Mouse (Mus musculus) neural tube, embryonic 12.5 days (tissue): ENCODE measurements around the gene Tet1. TPM values are rescaled to one million over a fixed set of nuclear protein-coding genes. Genes with fewer than 3 reads are reported as not detected.

Source experiments
- ATAC-seq: fragments of 200-750 bp; cut with Nextera tagmentation; 2 replicates; pipeline ENCODE4 v1.8.0; 2017; ENCODE audit warnings: low read depth, mild to moderate bottlenecking, moderate TSS enrichment, moderate library complexity; ENCODE audit not compliant: low FRiP score
- H3K27ac ChIP-seq: fragments of 300-500 bp; sonication (generic); 2 replicates; pipeline ENCODE4 v1.5.1; 2016
- H3K27me3 ChIP-seq: fragments of 300-500 bp; sonication (generic); replicated peaks from 2 replicates; pipeline ENCODE4 v1.6.1; 2016; ENCODE audit warnings: mild to moderate bottlenecking
- H3K36me3 ChIP-seq: fragments of 300-500 bp; sonication (generic); 2 replicates; pipeline ENCODE4 v1.6.1; 2016; ENCODE audit warnings: mild to moderate bottlenecking
- H3K4me1 ChIP-seq: fragments of 300-500 bp; sonication (generic); 2 replicates; pipeline ENCODE4 v1.6.1; 2016
- H3K4me2 ChIP-seq: fragments of 300-500 bp; sonication (generic); replicated peaks from 2 replicates; pipeline ENCODE4 v1.6.1; 2016; ENCODE audit warnings: mild to moderate bottlenecking
- H3K4me3 ChIP-seq: fragments of 300-500 bp; sonication (generic); 2 replicates; pipeline ENCODE4 v1.5.1; 2016
- H3K9ac ChIP-seq: fragments of 300-500 bp; sonication (generic); 2 replicates; pipeline ENCODE4 v1.6.1; 2016; ENCODE audit warnings: mild to moderate bottlenecking
- H3K9me3 ChIP-seq: fragments of 300-500 bp; sonication (generic); 2 replicates; pipeline ENCODE4 v1.6.1; 2016; ENCODE audit warnings: mild to moderate bottlenecking
- WGBS: fragments of 180-500 bp; shearing (Covaris S2); methylation state at CpG from one replicate; pipeline ENCODE4 v1.1.7; 2016; 5-methylcytosine and 5-hydroxymethylcytosine counted together
- polyA plus RNA-seq: library from polyadenylated mRNA; unstranded; fragments of >200 nt; fragmentation: Nextera tagmentation; extraction: Ambion mirVana; gene quantifications from 2 replicates; pipeline ENCODE4 v1.2.1, GENCODE M21; 2016

Gene Tet1
- polyA plus RNA-seq, 1 experiment from 2014 or later, result 27.4 TPM

DNA sequence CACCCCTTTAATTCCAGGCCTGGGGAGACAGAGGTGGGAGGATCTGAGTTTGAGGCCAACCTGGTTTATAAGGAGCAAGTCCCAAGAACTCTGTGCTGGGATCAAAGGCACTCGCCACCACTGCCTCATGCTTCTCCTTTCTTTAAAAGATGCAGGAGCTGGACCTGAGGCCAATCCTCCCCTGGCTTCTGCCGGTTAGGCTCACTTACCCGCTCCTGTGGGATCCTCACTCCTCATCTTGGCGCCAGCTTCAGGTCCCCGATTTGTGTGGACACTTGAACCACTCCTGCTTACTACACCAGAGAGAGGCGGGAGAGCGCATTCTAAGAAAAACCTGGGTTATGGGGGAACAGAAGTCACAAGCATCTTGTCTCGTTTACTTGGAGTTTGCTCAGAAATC lies 7.0 kb downstream of the Tet1 start:
- WGBS, result 47% methylated on average over 8 of the region's 8 CpGs
- H3K4me1 ChIP-seq, result no peaks in the 10 kb centered on the region
- no peaks in the 10 kb centered on the region for H3K36me3 ChIP-seq

DNA sequence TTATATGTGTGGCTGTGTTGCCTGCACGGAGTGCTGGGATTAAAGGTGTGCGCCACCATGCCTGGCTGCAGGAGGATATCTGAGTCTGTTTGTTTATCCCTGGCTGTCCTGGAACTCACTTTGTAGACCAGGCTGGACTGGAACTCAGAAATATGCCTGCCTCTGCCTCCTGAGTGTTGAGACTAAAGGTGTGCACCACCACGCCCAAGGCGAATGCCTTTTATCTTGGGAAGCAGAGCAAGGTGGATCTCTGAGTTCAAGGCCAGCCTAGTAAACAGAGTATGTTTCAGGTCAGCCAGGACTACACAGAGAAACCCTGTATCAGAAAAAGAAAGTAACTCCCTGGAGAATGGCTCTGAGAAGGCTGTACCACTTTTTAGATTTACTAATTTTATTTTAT lies 8.7 kb downstream of the Tet1 start:
- no peaks in the 10 kb centered on the region for H3K27me3 ChIP-seq
- 98% methylated on average over 4 of the region's 4 CpGs for whole genome bisulfite sequencing
- H3K27ac ChIP-seq, result no peak overlapping the region
- no peak overlapping the region for H3K4me2 ChIP-seq
- no peaks in the 10 kb centered on the region for H3K4me1 ChIP-seq
- no peaks in the 10 kb centered on the region for H3K36me3 ChIP-seq
- no peak overlapping the region for H3K4me3 ChIP-seq
- H3K9me3 ChIP-seq, result no peaks in the 10 kb centered on the region
- ATAC-seq, result no peak
- no peak overlapping the region for H3K9ac ChIP-seq

More for the DNA sequence above, 7.0 kb downstream of the Tet1 start:
- H3K9ac ChIP-seq, result no peak overlapping the region
- H3K9me3 ChIP-seq, result no peaks in the 10 kb centered on the region
- H3K27me3 ChIP-seq, result no peaks in the 10 kb centered on the region
- no peak for ATAC-seq
- no peak overlapping the region for H3K4me3 ChIP-seq
- H3K27ac ChIP-seq, result no peak overlapping the region
- H3K4me2 ChIP-seq, result no peak overlapping the region

DNA sequence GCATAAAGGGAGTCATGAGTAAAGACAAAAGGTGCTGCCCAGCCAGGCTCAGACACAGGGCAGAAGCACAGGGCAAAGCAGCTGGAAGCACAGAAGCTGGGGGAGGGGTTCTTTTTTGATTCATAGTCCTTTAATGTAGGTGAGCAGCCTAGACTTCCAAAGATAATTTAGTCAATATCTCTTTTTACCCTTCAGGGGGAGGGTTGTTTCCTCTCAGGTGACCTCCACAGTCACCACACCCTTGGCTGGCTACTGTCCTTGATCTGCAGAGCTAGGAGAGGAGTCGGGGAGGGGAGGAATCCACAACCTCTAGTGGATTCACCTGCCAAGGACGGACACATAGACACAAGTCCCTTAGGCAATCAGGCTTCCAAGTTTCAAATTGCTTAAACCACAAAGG lies 10.7 kb downstream of the Tet1 start:
- Histone ChIP-seq H3K9ac (no peak overlapping the region), H3K4me3 (no peak overlapping the region), H3K4me2 (no peak overlapping the region), H3K27me3 (no peaks in the 10 kb centered on the region), H3K9me3 (no peaks in the 10 kb centered on the region), H3K36me3 (no peaks in the 10 kb centered on the region), H3K27ac (no peak overlapping the region), H3K4me1 (no peaks in the 10 kb centered on the region)
- no peak for ATAC-seq
- WGBS, result 88% methylated on average over 2 of the region's 2 CpGs

DNA sequence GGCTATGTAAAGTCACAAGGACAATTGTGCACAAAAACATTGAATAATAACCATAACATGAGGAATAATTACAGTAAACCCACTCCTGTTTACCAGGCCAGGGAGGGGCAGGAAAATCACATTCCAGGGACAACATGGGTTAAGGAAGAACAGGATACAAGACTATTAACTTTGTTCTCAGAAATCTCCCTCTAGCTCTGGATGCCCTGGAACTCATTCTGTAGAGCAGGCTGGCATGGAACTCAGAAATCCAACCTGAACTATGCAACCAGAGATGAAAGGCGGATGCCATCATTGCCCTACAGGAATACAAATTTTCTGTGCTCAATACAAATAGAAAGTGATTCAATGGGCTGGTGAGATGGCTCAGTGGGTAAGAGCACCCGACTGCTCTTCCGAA lies 11.4 kb downstream of the Tet1 start:
- no peak overlapping the region for H3K4me3 ChIP-seq
- no peak overlapping the region for H3K27ac ChIP-seq
- 98% methylated on average over 3 of the region's 3 CpGs for WGBS
- ATAC-seq, result no peak
- H3K4me2 ChIP-seq, result no peak overlapping the region
- no peaks in the 10 kb centered on the region for H3K4me1 ChIP-seq
- H3K36me3 ChIP-seq, result no peaks in the 10 kb centered on the region
- H3K9ac ChIP-seq, result no peak overlapping the region
- no peaks in the 10 kb centered on the region for H3K27me3 ChIP-seq
- no peaks in the 10 kb centered on the region for H3K9me3 ChIP-seq

DNA sequence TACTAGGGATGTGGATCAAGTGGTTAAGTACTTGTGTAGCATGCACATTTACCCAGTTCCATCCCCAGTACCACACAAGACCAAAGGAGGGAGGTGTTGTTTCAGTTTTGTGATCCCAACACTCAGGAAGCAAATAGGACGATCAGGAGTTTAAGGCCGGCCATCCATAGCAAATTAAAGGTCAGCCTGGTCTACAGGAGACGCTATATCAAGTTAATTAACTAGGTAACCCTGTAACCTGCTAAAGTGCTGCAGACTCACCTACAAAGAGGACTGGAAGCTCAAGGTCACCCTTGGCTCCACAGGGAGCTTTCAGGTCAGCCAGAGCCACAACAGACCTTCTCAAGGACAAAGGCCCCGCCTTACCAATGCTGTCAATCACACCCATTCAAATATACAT lies 12.0 kb downstream of the Tet1 start:
- H3K4me2 ChIP-seq, result no peak overlapping the region
- H3K4me1 ChIP-seq, result no peaks in the 10 kb centered on the region
- no peaks in the 10 kb centered on the region for H3K9me3 ChIP-seq
- no peaks in the 10 kb centered on the region for H3K27me3 ChIP-seq
- ATAC-seq, result no peak
- no peaks in the 10 kb centered on the region for H3K36me3 ChIP-seq
- H3K27ac ChIP-seq, result no peak overlapping the region
- no peak overlapping the region for H3K9ac ChIP-seq
- WGBS, result 79% methylated on average over 4 of the region's 4 CpGs
- no peak overlapping the region for H3K4me3 ChIP-seq

DNA sequence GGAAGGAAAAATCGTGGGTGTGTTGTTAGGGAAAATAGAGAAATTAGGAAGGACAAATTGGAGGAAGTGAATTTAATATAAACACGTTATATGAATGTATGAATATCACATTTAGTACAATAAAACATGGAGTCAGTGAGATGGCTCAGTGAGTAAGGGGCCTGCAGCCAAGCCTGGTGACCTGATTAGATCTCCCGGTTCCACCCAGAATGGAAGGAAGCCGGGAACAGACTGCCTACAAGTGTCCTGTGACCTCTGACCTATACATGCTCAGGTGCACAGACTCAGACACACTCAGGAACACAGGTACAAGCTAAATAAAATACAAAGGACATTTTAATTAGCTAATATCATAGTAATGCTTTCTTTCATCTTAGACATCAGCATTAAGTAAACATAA lies 12.8 kb downstream of the Tet1 start:
- WGBS, result 75% methylated on average over 4 of the region's 4 CpGs
- no peak for ATAC-seq
- H3K4me1 ChIP-seq, result no peaks in the 10 kb centered on the region

DNA sequence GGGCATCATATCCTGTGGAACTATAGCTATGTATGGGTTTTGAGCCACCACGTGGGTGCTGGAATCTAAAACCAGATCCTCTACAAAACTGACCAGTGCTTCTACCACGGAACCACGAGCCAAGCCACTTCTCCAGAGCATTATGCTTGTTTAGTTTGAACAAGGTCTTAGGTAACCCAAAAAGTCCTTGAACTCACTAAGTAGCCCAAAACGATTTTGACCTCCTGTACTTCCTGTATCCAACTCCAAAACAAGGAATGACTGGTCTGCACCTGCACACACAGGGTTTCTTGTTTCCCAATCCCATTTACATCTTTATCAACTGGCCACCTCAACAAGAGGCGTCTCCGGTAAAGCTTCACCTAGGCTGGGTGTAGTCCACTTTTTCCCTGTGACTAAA lies 13.4 kb downstream of the Tet1 start:
- Histone ChIP-seq H3K4me3 (no peak overlapping the region), H3K9ac (no peak overlapping the region), H3K36me3 (no peaks in the 10 kb centered on the region), H3K4me2 (no peak overlapping the region), H3K4me1 (no peaks in the 10 kb centered on the region), H3K9me3 (no peaks in the 10 kb centered on the region), H3K27me3 (no peaks in the 10 kb centered on the region), H3K27ac (no peak overlapping the region)
- 86% methylated on average over 6 of the region's 6 CpGs for WGBS
- ATAC-seq, result no peak

More for the DNA sequence above, 12.8 kb downstream of the Tet1 start:
- no peaks in the 10 kb centered on the region for H3K36me3 ChIP-seq
- H3K27me3 ChIP-seq, result no peaks in the 10 kb centered on the region
- no peak overlapping the region for H3K4me3 ChIP-seq
- no peak overlapping the region for H3K27ac ChIP-seq
- no peak overlapping the region for H3K4me2 ChIP-seq
- no peaks in the 10 kb centered on the region for H3K9me3 ChIP-seq
- no peak overlapping the region for H3K9ac ChIP-seq

DNA sequence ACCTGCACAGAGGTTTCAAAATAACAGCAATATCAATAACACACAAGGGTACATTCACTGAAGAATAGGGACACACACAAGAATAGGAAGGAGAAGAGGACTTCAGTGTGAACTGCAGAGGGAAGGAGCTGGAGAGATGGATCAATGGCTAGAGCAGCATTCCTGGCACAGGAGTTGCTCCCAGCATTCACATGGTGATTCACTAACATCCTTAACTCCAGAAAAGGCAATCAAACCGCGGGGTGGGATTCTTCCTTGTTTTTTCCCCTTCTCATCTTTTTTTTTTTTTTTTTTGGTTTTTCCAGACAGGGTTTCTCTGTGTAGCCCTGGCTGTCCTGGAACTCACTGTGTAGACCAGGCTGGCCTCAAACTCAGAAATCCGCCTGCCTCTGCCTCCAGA lies 14.3 kb downstream of the Tet1 start:
- Histone ChIP-seq H3K27me3 (no peaks in the 10 kb centered on the region), H3K27ac (no peak overlapping the region), H3K9me3 (no peaks in the 10 kb centered on the region), H3K4me2 (no peak overlapping the region), H3K36me3 (no peaks in the 10 kb centered on the region), H3K4me1 (no peaks in the 10 kb centered on the region), H3K4me3 (no peak overlapping the region), H3K9ac (no peak overlapping the region)
- no peak for ATAC-seq
- WGBS, result 69% methylated on average over 3 of the region's 3 CpGs

DNA sequence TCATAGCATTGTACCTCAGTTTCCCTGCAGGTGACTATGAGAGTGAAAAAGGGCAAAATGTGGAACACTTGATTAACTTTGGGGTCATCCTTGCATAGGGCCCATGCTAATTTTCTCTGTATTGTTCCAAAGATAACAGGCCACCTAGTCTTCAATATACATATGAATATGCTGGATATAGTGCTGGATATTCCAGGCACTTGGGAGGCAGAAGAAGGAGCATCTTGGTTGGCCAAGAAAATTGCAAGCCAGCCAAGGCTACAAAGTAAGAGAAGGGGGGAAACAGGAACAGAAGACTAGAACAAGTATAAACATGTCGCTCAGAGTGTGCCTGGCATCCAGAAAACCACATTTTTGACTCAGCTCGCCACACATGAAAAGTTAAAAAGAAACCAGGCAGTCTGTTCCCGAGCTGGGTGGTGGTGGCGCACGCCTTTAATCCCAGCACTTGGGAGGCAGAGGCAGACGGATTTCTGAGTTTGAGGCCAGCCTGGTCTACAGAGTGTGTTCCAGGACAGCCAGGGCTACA lies 15.4 kb downstream of the Tet1 start:
- no peak for ATAC-seq
- Histone ChIP-seq H3K27ac (no peak overlapping the region), H3K4me3 (no peak overlapping the region), H3K4me2 (no peak overlapping the region), H3K4me1 (no peaks in the 10 kb centered on the region), H3K27me3 (no peaks in the 10 kb centered on the region), H3K9ac (no peak overlapping the region), H3K9me3 (no peaks in the 10 kb centered on the region), H3K36me3 (no peaks in the 10 kb centered on the region)
- 80% methylated on average over 6 of the region's 6 CpGs for WGBS

DNA sequence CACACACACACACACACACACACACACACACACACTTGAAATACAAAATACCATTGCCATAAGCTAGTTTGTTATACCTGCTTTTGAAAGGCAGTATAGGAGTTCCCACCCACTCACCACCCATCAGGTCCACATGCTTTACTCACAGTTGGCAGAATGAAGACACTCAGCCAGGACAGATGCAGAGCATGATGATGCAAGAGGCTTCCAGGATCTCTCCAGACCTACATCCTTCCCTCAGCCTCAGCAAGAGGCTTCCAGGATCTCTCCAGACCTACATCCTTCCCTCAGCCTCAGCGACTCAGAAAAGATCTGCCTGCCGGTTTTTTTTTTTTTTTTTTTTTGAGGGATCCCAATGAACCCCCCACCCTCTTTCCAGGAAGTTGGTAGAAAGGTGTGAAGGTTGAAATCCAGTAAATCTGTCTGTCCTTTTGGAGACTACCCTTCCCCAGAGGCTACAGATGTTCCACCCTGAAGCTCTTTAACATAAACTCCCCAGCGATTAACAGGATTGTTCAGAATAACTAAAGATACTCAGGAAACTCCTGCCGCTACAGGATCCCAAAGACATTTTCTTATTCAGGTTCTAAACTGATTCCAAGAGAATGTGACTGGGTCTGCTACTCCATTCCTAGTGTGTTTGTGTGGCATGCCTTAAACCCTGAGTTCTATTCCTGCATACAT lies 16.1 kb downstream of the Tet1 start:
- Histone ChIP-seq H3K27ac (no peak overlapping the region), H3K36me3 (no peaks in the 10 kb centered on the region), H3K27me3 (no peaks in the 10 kb centered on the region), H3K9ac (no peak overlapping the region), H3K9me3 (no peaks in the 10 kb centered on the region), H3K4me2 (no peak overlapping the region), H3K4me1 (no peaks in the 10 kb centered on the region), H3K4me3 (no peak overlapping the region)
- 25% methylated on average over 4 of the region's 4 CpGs for WGBS
- no peak for ATAC-seq

DNA sequence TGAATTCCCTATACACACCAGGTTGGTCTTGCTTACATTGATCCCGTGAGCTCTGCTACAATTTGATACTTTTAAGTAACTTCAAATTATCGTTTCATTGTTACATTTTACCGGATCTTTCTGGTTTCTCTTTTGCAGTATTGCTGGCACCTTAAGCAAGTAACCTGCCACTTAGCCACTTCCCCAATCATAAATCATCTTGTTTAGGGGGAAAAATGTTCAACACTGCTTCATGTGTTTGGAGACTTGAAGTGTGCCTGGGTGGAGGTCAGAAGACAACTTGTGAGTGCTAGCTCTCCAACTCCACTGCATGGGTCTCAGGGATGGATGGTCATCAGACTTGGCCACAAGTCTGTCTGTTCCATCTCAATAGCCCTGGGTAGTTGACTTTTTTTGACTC lies 17.8 kb downstream of the Tet1 start:
- Histone ChIP-seq H3K4me3 (no peak overlapping the region), H3K9me3 (no peaks in the 10 kb centered on the region), H3K4me1 (peaks cover 7% of the 10 kb centered on the region; the same call in 1 of the 2 replicates), H3K27ac (no peak overlapping the region), H3K9ac (no peak overlapping the region), H3K36me3 (no peaks in the 10 kb centered on the region), H3K27me3 (no peaks in the 10 kb centered on the region; the same call in 1 of the 2 replicates), H3K4me2 (no peak overlapping the region)
- ATAC-seq, result no peak
- 89% methylated on average over 3 of the region's 3 CpGs for WGBS

DNA sequence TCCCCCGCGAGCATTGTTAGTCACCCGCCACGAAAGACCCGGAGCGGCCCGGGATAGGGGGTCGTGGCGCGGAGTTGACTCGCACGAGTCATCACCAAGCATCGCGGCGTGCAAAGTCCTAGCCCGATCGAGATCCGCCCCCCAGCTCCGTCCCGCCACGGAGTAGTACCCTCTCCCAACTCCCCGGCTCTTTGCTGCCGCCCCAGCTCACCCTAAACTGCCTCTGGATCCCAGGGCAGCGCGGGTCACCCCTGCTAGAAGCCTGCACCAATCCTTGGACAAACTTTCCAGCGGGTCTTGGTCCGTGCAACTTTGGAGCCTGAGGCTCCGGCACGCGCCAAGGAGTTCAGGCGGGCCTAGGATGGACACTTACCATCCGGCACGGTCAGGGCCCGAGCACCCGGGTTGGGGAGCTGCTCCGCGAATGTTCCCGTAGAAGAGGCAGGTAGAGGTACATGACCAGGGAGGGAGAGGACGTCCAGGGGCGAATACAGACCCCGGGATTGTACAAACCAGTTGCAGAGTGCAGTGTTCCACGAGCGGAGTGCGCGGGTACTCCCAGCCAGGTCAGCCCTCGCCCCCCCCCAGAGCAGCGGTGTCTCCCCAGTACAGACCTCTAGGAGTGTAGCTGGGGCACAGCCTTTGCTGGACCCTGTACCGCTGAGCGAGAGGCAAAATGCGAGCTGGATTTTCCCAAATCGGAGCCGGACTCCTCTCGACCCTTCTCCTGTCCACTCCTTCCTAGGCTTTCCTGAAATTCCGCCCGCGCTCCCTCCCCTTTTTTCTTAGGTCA lies 21.8 kb downstream of the Tet1 start:
- H3K27me3 ChIP-seq, result no peaks in the 10 kb centered on the region; the same call in 1 of the 2 replicates
- H3K36me3 ChIP-seq, result no peaks in the 10 kb centered on the region
- ATAC-seq, result peak; percentile 84
- H3K4me2 ChIP-seq, result peak overlapping the region; percentile 80
- no peak overlapping the region for H3K27ac ChIP-seq
- peak overlapping the region; percentile 62 for H3K4me3 ChIP-seq
- H3K9me3 ChIP-seq, result no peaks in the 10 kb centered on the region
- H3K4me1 ChIP-seq, result peaks cover 22% of the 10 kb centered on the region
- H3K9ac ChIP-seq, result peak overlapping the region; percentile 67
- WGBS, result under 1% methylated on average over 56 of the region's 56 CpGs
